Mouse (Mus musculus) CH12.LX (cell line): ENCODE data around the gene Kcnb1. TPM values are rescaled to one million over a fixed set of nuclear protein-coding genes. Genes with fewer than 3 reads are reported as not detected.

Experiments
- DNase-seq: peaks from one replicate; pipeline ENCODE4 v3.0.0-alpha.2; 2013; ENCODE audit errors: extremely low read depth
- H3K27ac ChIP-seq: 2 replicates; pipeline ENCODE4 v1.5.1; 2012; ENCODE audit warnings: low read depth, mild to moderate bottlenecking, control low read depth, moderate library complexity; ENCODE audit not compliant: insufficient read depth
- H3K27me3 ChIP-seq: replicated peaks from 2 replicates; pipeline ENCODE3; 2012; ENCODE audit warnings: inconsistent platforms
- H3K36me3 ChIP-seq, 2 experiments: replicated peaks in 1 of 2; 2 replicates each; pipeline versions ENCODE3 to v1.6.1; 2012; ENCODE audit warnings: inconsistent platforms in 1 of 2, low read length in 1 of 2, mild to moderate bottlenecking in 1 of 2, mixed read lengths in 1 of 2, moderate library complexity in 1 of 2; ENCODE audit not compliant: control insufficient read depth in 1 of 2, insufficient read depth in 1 of 2
- H3K4me1 ChIP-seq, 2 experiments: 2 replicates each; pipeline ENCODE4 v1.6.1; 2012; ENCODE audit warnings: inconsistent platforms in 1 of 2, moderate library complexity in 1 of 2; ENCODE audit not compliant: insufficient read depth in 2 of 2, control insufficient read depth in 1 of 2
- H3K4me2 ChIP-seq: 2 replicates; pipeline ENCODE4 v1.6.1; 2012; ENCODE audit warnings: low read depth, mild to moderate bottlenecking, control low read depth; ENCODE audit not compliant: poor library complexity, insufficient read depth, severe bottlenecking
- H3K4me3 ChIP-seq, 3 experiments: fragments of 150-350 bp in 1 of 3; sonication (generic) in 1 of 3; replicated peaks in 1 of 3; 2 replicates each; pipeline versions ENCODE3 to v1.5.1; 2011 to 2012; ENCODE audit warnings: low read depth in 2 of 3, low read length in 2 of 3, mild to moderate bottlenecking in 2 of 3, moderate library complexity in 2 of 3, control low read depth in 1 of 3, improper control_type of control experiment in 1 of 3, inconsistent platforms in 1 of 3, mixed read lengths in 1 of 3; ENCODE audit not compliant: poor library complexity in 1 of 3
- H3K79me2 ChIP-seq: replicated peaks from 2 replicates; pipeline ENCODE4 v1.6.1; 2012; ENCODE audit warnings: mild to moderate bottlenecking, moderate library complexity; ENCODE audit not compliant: control insufficient read depth, poor library complexity, insufficient read depth, severe bottlenecking; ENCODE audit errors: extremely low read depth
- H3K9ac ChIP-seq: 2 replicates; pipeline ENCODE4 v1.6.1; 2012; ENCODE audit warnings: low read depth, mild to moderate bottlenecking, control low read depth, moderate library complexity; ENCODE audit not compliant: insufficient read depth
- H3K9me3 ChIP-seq: replicated peaks from 2 replicates; pipeline ENCODE3; 2012; ENCODE audit warnings: low read length, inconsistent platforms, mixed read lengths
- BHLHE40 ChIP-seq: IDR thresholded peaks from 2 replicates; pipeline ENCODE4 v1.6.1; 2011; ENCODE audit warnings: mild to moderate bottlenecking, low read depth, low read length, improper control_type of control experiment
- CHD2 ChIP-seq: IDR thresholded peaks from 2 replicates; pipeline ENCODE4 v1.6.1; 2011; ENCODE audit warnings: low read length, improper control_type of control experiment
- CTCF ChIP-seq, 2 experiments: IDR thresholded peaks in 1 of 2; conservative IDR thresholded peaks in 1 of 2; 2 replicates each; pipeline ENCODE4 v1.5.1; 2011 to 2012; ENCODE audit warnings: low read depth in 2 of 2, low read length in 2 of 2, improper control_type of control experiment in 1 of 2, inconsistent platforms in 1 of 2, mild to moderate bottlenecking in 1 of 2, moderate library complexity in 1 of 2
- EP300 ChIP-seq: IDR thresholded peaks from 2 replicates; pipeline ENCODE4 v1.6.1; 2011; ENCODE audit warnings: low read length, improper control_type of control experiment
- GABPA ChIP-seq: IDR thresholded peaks from 2 replicates; pipeline ENCODE4 v1.6.1; 2012; ENCODE audit warnings: low read depth, low read length, improper control_type of control experiment, inconsistent platforms; ENCODE audit not compliant: insufficient replicate concordance
- IRF4 ChIP-seq: IDR thresholded peaks from 2 replicates; pipeline ENCODE4 v1.6.1; 2014; ENCODE audit warnings: low read depth, mild to moderate bottlenecking, inconsistent platforms, low read length, improper control_type of control experiment
- JUN ChIP-seq: IDR thresholded peaks from 2 replicates; pipeline ENCODE4 v1.6.1; 2011; ENCODE audit warnings: low read depth, mild to moderate bottlenecking, low read length, improper control_type of control experiment, moderate library complexity; ENCODE audit not compliant: insufficient read depth
- JUND ChIP-seq: conservative IDR thresholded peaks from 2 replicates; pipeline ENCODE4 v1.6.1; 2011; ENCODE audit warnings: low read depth, low read length, improper control_type of control experiment
- KAT2A ChIP-seq: IDR thresholded peaks from 2 replicates; pipeline ENCODE4 v1.6.1; 2012; ENCODE audit warnings: low read length, improper control_type of control experiment, inconsistent platforms; ENCODE audit not compliant: insufficient replicate concordance
- MAX ChIP-seq: IDR thresholded peaks from 2 replicates; pipeline ENCODE4 v1.6.1; 2011; ENCODE audit warnings: low read length, improper control_type of control experiment
- MAZ ChIP-seq: IDR thresholded peaks from 2 replicates; pipeline ENCODE4 v1.6.1; 2012; ENCODE audit warnings: low read depth, mild to moderate bottlenecking, inconsistent platforms, low read length, improper control_type of control experiment, moderate library complexity
- MXI1 ChIP-seq: IDR thresholded peaks from 2 replicates; pipeline ENCODE4 v1.6.1; 2011; ENCODE audit warnings: mild to moderate bottlenecking, low read depth, low read length, improper control_type of control experiment
- MYC ChIP-seq: IDR thresholded peaks from 2 replicates; pipeline ENCODE4 v1.6.1; 2011; ENCODE audit warnings: low read depth, mild to moderate bottlenecking, improper control_type of control experiment, low read length
- POLR2A ChIP-seq: IDR thresholded peaks from 2 replicates; pipeline ENCODE4 v1.6.1; 2011; ENCODE audit warnings: low read depth, mild to moderate bottlenecking, improper control_type of control experiment, low read length
- RCOR1 ChIP-seq: conservative IDR thresholded peaks from 2 replicates; pipeline ENCODE4 v1.6.1; 2012; ENCODE audit warnings: low read depth, mild to moderate bottlenecking, inconsistent platforms, low read length, improper control_type of control experiment
- SIN3A ChIP-seq: IDR thresholded peaks from 2 replicates; pipeline ENCODE4 v1.6.1; 2012; ENCODE audit warnings: low read length, improper control_type of control experiment, inconsistent platforms
- TBP ChIP-seq: conservative IDR thresholded peaks from 2 replicates; pipeline ENCODE4 v1.6.1; 2011; ENCODE audit warnings: low read depth, low read length, improper control_type of control experiment
- TCF12 ChIP-seq: IDR thresholded peaks from 2 replicates; pipeline ENCODE4 v1.6.1; 2014; ENCODE audit warnings: low read depth, mild to moderate bottlenecking, inconsistent platforms, low read length, improper control_type of control experiment
- USF2 ChIP-seq: conservative IDR thresholded peaks from 2 replicates; pipeline ENCODE4 v1.6.1; 2011; ENCODE audit warnings: low read depth, low read length, improper control_type of control experiment
- ZC3H11A ChIP-seq: IDR thresholded peaks from 2 replicates; pipeline ENCODE4 v1.6.1; 2012; ENCODE audit warnings: low read depth, mild to moderate bottlenecking, inconsistent platforms, low read length, improper control_type of control experiment
- ZNF384 ChIP-seq: IDR thresholded peaks from 2 replicates; pipeline ENCODE4 v1.6.1; 2012; ENCODE audit warnings: low read depth, low read length, improper control_type of control experiment, inconsistent platforms
- dilution Hi-C: fragments of 300-500 bp; cut with MboI; formaldehyde crosslinking; loops from 2 replicates; pipeline ENCODE4 v1.14.3; 2020; ENCODE audit warnings: low sequenced_read_pairs; ENCODE audit not compliant: extremely low pct_unique_long_range_greater_than_20kb, extremely low pct_ligation_motif_present
- in situ Hi-C: fragments of 300-500 bp; cut with MboI; formaldehyde crosslinking; loops from 3 replicates; pipeline ENCODE4 v1.14.3; 2019; ENCODE audit warnings: low sequenced_read_pairs, low pct_ligation_motif_present, low pct_unique_long_range_greater_than_20kb, mixed read lengths
- polyA plus RNA-seq: library from polyadenylated mRNA; unstranded; fragments of >175 nt; gene quantifications from 2 replicates; pipeline ENCODE4 v1.2.1, GENCODE M21; 2012; ENCODE audit warnings: low read depth; ENCODE audit not compliant: insufficient read length
- total RNA-seq, 2 experiments: library from RNA; depleted of rRNA; stranded (reverse); fragments of 300-350 nt in 1 of 2; fragments of >200 nt in 1 of 2; gene quantifications; 2 replicates each; pipeline ENCODE4 v1.2.3; 2012 to 2014

Kcnb1 gene
- total and polyA plus RNA-seq, 3 experiments, result 2.5 to 6.6 (median 5.1) TPM

DNA sequence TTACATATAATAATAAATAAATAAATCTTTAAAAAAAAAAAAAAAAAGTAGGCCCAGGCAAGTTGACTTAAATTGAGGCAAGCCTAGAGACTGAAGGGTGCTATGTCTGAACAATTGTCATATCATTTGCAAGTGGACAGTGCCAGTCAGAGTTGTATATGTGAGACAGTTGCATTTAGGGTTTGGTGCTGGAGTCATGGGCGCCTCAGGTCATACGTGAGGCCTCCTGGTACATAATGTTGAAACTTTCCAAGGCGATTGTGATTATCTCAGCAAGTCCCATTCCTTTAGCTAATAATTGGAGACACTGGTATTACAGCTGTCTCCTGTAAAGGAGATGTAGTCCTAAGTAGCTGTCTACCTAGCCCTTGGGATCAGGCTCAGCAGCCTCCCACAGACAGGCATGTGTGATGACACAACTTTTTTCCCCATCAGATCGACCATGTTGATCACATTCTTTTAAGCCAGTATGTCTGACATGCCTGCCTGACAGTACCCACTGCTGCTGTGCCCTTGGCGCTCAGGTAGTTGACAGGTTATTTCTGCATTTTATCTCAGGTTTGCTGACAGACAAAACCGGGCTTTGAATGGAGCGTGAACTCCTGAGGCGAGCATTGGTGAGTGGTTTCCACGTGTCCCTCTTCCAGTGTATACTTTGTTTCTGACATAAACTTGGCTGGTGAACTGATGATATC lies 125.2 kb downstream of the Kcnb1 start (continued):
- no peak for TF ChIP-seq KAT2A
- no peak for TF ChIP-seq TCF12
- no peak for TF ChIP-seq JUND
- TF ChIP-seq RCOR1, result no peak
- TF ChIP-seq IRF4, result no peak
- TF ChIP-seq MAZ, result peak; percentile 55; the same call in 1 of the 2 replicates
- 0 out of 2 replicates have a peak, but pooled peaks have one; percentile 15 for TF ChIP-seq SIN3A
- peak; percentile 88 for TF ChIP-seq MYC
- no peak for TF ChIP-seq EP300

DNA sequence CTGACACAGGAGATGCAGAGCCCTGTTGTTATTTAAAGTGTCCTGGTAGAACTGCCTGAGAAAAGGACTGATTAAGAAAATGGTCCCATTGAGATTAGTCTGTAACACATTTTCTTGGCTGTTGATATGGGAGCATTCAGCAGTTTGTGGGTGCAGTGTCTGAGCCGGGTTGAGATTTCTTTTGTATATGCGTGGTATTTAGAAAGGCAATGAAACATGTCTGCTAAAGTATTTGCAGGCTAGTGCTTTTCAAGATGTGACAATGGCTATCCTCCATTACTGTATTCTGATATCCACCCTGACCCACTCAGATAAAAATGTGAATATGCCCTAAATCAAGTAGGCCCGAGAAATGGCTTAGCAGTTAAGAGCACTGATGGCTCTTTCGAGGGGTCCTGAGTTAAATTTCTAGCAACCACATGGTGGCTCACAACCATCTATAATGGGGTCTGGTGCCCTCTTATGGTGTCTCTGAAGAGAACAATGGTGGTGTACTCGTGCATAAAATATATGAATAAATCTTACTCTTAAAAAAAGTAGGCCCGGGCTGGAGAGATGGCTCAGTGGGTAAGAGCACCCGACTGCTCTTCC lies 126.0 kb downstream of the Kcnb1 start:
- Histone ChIP-seq H3K4me2 (peak overlapping the region; percentile 54; the same call in 1 of the 2 replicates), H3K4me1 (peaks cover 2 to 39% of the 10 kb centered on the region in 2 experiments; a peak in 2 of 4 replicates), H3K27ac (no peak overlapping the region; the same call in 1 of the 2 replicates), H3K9me3 (no peaks in the 10 kb centered on the region), H3K9ac (peak overlapping the region; percentile 94), H3K36me3 (peaks cover 20 to 34% of the 10 kb centered on the region in 2 experiments), H3K27me3 (no peaks in the 10 kb centered on the region), H3K4me3 (peak overlapping the region; percentile 75 to 91 (median 82)), H3K79me2 (peaks cover 29% of the 10 kb centered on the region)
- dilution Hi-C loops (no loop called here), in situ Hi-C loops (loop anchor here (10.0 kb wide), 2 partner anchors 361 to 421 kb away; partner anchors contain the start of gene Slc9a8)
- TF ChIP-seq POLR2A (no peak; the same call in 1 of the 2 replicates), ZC3H11A (no peak), MAX (peak; percentile 25), USF2 (no peak), CHD2 (no peak), JUN (no peak), SIN3A (0 out of 2 replicates have a peak, but pooled peaks have one; percentile 23), KAT2A (0 out of 2 replicates have a peak, but pooled peaks have one; percentile 10), TBP (0 out of 2 replicates have a peak, but pooled peaks have one; percentile 17), CTCF (conservative IDR thresholded peaks at IDR 0.05 in 1 of 2, IDR thresholded peaks at IDR 0.05 in 1 of 2; ENCODE audit: low read depth in 2 of 2, low read length in 2 of 2) (peak in 1 of 2 experiments; percentile 44; a peak in 2 of 4 replicates), BHLHE40 (no peak), MYC (peak; percentile 65; the same call in 1 of the 2 replicates), MXI1 (peak; percentile 72), ZNF384 (no peak), GABPA (no peak)
- DNase-seq, result no peak
